ENCODE assay signal across 9 mouse cellular contexts in the genomic region with DNA sequence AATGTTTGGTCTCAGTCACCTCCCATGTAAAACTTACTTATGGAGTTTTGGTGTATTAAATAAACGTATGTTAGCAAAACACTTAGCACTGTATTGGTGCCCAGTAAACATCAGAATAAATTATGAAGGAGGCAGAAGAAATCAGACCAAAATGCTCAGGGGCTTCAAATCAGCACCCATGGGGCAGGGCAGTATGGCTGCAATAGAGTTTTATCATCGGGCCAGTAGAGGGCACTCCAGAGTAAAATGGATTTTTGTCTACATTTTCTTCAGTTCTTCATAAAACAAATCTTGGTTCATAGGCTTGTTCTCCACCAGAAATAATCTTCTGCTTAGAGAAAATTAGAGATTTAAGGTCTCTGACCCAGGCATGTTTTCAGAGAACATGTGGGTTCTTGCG.
DNase-seq lines count a peak whose midpoint lies in the region; ATAC-seq and TF ChIP-seq lines count a peak whose summit lies in the region.
"Had no signal": no experiment of that assay in that cellular context is flagged by ENCODE, and none has a peak within 500 bp of the region (broad histone marks: within the 10 kb centered on the region; RNA-seq: fewer than 3 reads in every experiment).

No protein-coding gene starts in this region.

- H3K27me3 ChIP-seq in heart, embryonic 11.5 days (ENCODE audit: control insufficient read depth, insufficient read depth, low read length) = 0 out of 2 replicates have a peak, but pooled peaks cover 3% of the 10 kb centered on the region
- H3K27me3 ChIP-seq in midbrain, postnatal 0 days (ENCODE audit: insufficient read depth, low read length) = no peaks in the 10 kb centered on the region
- H3K27me3 ChIP-seq in midbrain, embryonic 15.5 days (replicated peaks) = no peaks in the 10 kb centered on the region
- H3K27me3 ChIP-seq: heart, embryonic 15.5 days had no signal

- H3K4me2 ChIP-seq in heart, embryonic 11.5 days = no peak overlapping the region
- H3K4me2 ChIP-seq in midbrain, postnatal 0 days (ENCODE audit: low read depth, low read length, poor library complexity, severe bottlenecking) = no peak overlapping the region
- no peak overlapping the region for H3K4me2 ChIP-seq in midbrain, embryonic 15.5 days
- H3K4me2 ChIP-seq: heart, embryonic 15.5 days; limb, embryonic 13.5 days had no signal

- TF ChIP-seq POLR2A in bone marrow, adult 2 months (IDR thresholded peaks at IDR 0.05; ENCODE audit: borderline replicate concordance, control insufficient read depth, low read depth, low read length) = no peak

- no peak overlapping the region for H3K27ac ChIP-seq in heart, embryonic 11.5 days (ENCODE audit: low read depth, low read length)
- H3K27ac ChIP-seq in midbrain, postnatal 0 days (ENCODE audit: low read depth, low read length) = no peak overlapping the region
- H3K27ac ChIP-seq in midbrain, embryonic 15.5 days = no peak overlapping the region
- H3K27ac ChIP-seq in bone marrow, adult 2 months (ENCODE audit: control insufficient read depth, insufficient read depth, low read depth, low read length, poor library complexity) = no peak overlapping the region
- H3K27ac ChIP-seq: heart, embryonic 15.5 days; limb, embryonic 13.5 days had no signal

- peak; percentile 65 for TF ChIP-seq CTCF in midbrain, postnatal 0 days (IDR thresholded peaks at IDR 0.05)
- TF ChIP-seq CTCF in bone marrow, adult 2 months (IDR thresholded peaks at IDR 0.05; ENCODE audit: control insufficient read depth, insufficient read depth, low read length) = 0 out of 2 replicates have a peak, but pooled peaks have one; percentile 18

- ATAC-seq in heart, embryonic 11.5 days (replicated peaks; ENCODE audit: insufficient number of reproducible peaks, low FRiP score, low TSS enrichment) = no peak
- no peak for ATAC-seq in midbrain, postnatal 0 days (ENCODE audit: low FRiP score)
- no peak for ATAC-seq in midbrain, embryonic 15.5 days (replicated peaks)
- ATAC-seq in monocyte, adult 5-6 weeks (replicated peaks; ENCODE audit: insufficient number of reproducible peaks, low FRiP score, low TSS enrichment, poor library complexity, severe bottlenecking) = no peak

- H3K9me3 ChIP-seq in heart, embryonic 11.5 days (replicated peaks; ENCODE audit: control insufficient read depth, low read length) = no peaks in the 10 kb centered on the region
- H3K9me3 ChIP-seq in midbrain, postnatal 0 days (ENCODE audit: low read length) = no peaks in the 10 kb centered on the region
- no peaks in the 10 kb centered on the region for H3K9me3 ChIP-seq in midbrain, embryonic 15.5 days
- H3K9me3 ChIP-seq: heart, embryonic 15.5 days; limb, embryonic 13.5 days had no signal

- 16% methylated on average over 3 of the region's 3 CpGs for WGBS in heart, embryonic 11.5 days (ENCODE audit: insufficient replicate concordance)
- WGBS in midbrain, postnatal 0 days = 21% methylated on average over 3 of the region's 3 CpGs
- 29% methylated on average over 3 of the region's 3 CpGs for WGBS in midbrain, embryonic 15.5 days
- 23% methylated on average over 3 of the region's 3 CpGs for WGBS in bone marrow, adult 2 months

- H3K9ac ChIP-seq in heart, embryonic 11.5 days (ENCODE audit: low read depth, low read length) = no peak overlapping the region
- H3K9ac ChIP-seq in midbrain, postnatal 0 days (replicated peaks; ENCODE audit: low read length, poor library complexity, severe bottlenecking) = no peak overlapping the region
- no peak overlapping the region for H3K9ac ChIP-seq in midbrain, embryonic 15.5 days
- H3K9ac ChIP-seq: heart, embryonic 15.5 days; limb, embryonic 13.5 days had no signal

- DNase-seq in heart, adult 8-10 months (ENCODE audit: low spot score) = peak; percentile 26
- no peak for DNase-seq in midbrain, postnatal 0 days (ENCODE audit: low spot score)
- DNase-seq in naive thymus-derived CD4-positive, alpha-beta T cell, adult 2 months (ENCODE audit: low read depth) = peak; percentile 24

- no peak overlapping the region for H3K4me3 ChIP-seq in heart, embryonic 11.5 days (ENCODE audit: low read depth, low read length)
- no peak overlapping the region for H3K4me3 ChIP-seq in midbrain, postnatal 0 days (ENCODE audit: low read depth, low read length)
- H3K4me3 ChIP-seq in midbrain, embryonic 15.5 days = no peak overlapping the region
- H3K4me3 ChIP-seq in bone marrow, adult 2 months (replicated peaks; ENCODE audit: control insufficient read depth, low read depth, low read length) = no peak overlapping the region
- H3K4me3 ChIP-seq: heart, embryonic 15.5 days; limb, embryonic 13.5 days had no signal

- no peaks in the 10 kb centered on the region for H3K4me1 ChIP-seq in heart, embryonic 11.5 days (ENCODE audit: control insufficient read depth, insufficient read depth, low read length)
- no peaks in the 10 kb centered on the region for H3K4me1 ChIP-seq in midbrain, postnatal 0 days (ENCODE audit: insufficient read depth, low read length)
- no peaks in the 10 kb centered on the region for H3K4me1 ChIP-seq in midbrain, embryonic 15.5 days
- no peaks in the 10 kb centered on the region for H3K4me1 ChIP-seq in bone marrow, adult 2 months (ENCODE audit: control insufficient read depth, insufficient read depth, low read length)
- H3K4me1 ChIP-seq: heart, embryonic 15.5 days; limb, embryonic 13.5 days had no signal

- no peaks in the 10 kb centered on the region for H3K36me3 ChIP-seq in heart, embryonic 11.5 days (ENCODE audit: control insufficient read depth, insufficient read depth, low read length)
- H3K36me3 ChIP-seq in midbrain, postnatal 0 days (ENCODE audit: insufficient read depth, low read length) = no peaks in the 10 kb centered on the region
- no peaks in the 10 kb centered on the region for H3K36me3 ChIP-seq in midbrain, embryonic 15.5 days (replicated peaks)
- H3K36me3 ChIP-seq: heart, embryonic 15.5 days; limb, embryonic 13.5 days had no signal
